Mouse (Mus musculus) liver, embryonic 14.5 days (tissue): ENCODE measurements around the gene Dnm3. TPM values are rescaled to one million over a fixed set of nuclear protein-coding genes. Genes with fewer than 3 reads are reported as not detected.

Experiments
- ATAC-seq: fragments of 200-750 bp; cut with Nextera tagmentation; 2 replicates; pipeline ENCODE4 v1.8.0; 2017; ENCODE audit warnings: moderate number of reproducible peaks, mild to moderate bottlenecking, moderate library complexity; ENCODE audit not compliant: insufficient read depth
- DNase-seq, 3 experiments: peaks; one replicate each; pipeline ENCODE4 v3.0.0-alpha.2; 2012 to 2013; ENCODE audit warnings: low read depth in 3 of 3, low spot score in 3 of 3
- H3K27ac ChIP-seq: fragments of 300-500 bp; sonication (generic); 2 replicates; pipeline ENCODE4 v1.5.1; 2014; ENCODE audit warnings: moderate library complexity, mild to moderate bottlenecking, control low read depth, inconsistent platforms
- H3K27me3 ChIP-seq: fragments of 300-500 bp; sonication (generic); 2 replicates; pipeline ENCODE4 v1.6.1; 2014; ENCODE audit warnings: mild to moderate bottlenecking, low read length, moderate library complexity; ENCODE audit not compliant: control insufficient read depth, insufficient read depth
- H3K36me3 ChIP-seq: fragments of 300-500 bp; sonication (generic); replicated peaks from 2 replicates; pipeline ENCODE4 v1.6.1; 2014; ENCODE audit warnings: low read depth; ENCODE audit not compliant: control insufficient read depth, insufficient read depth
- H3K4me1 ChIP-seq, 2 experiments: fragments of 200-500 bp in 1 of 2; fragments of 300-500 bp in 1 of 2; sonication (generic) in 1 of 2; replicated peaks; 2 replicates each; pipeline ENCODE4 v1.6.1; 2012 to 2014; ENCODE audit warnings: antibody characterized with exemption in 1 of 2, inconsistent platforms in 1 of 2, low read length in 1 of 2; ENCODE audit not compliant: control insufficient read depth in 2 of 2, insufficient read depth in 2 of 2
- H3K4me2 ChIP-seq: fragments of 300-500 bp; sonication (generic); 2 replicates; pipeline ENCODE4 v1.6.1; 2014; ENCODE audit warnings: low read depth, mild to moderate bottlenecking, control low read depth, moderate library complexity
- H3K4me3 ChIP-seq, 2 experiments: fragments of 200-500 bp in 1 of 2; fragments of 300-500 bp in 1 of 2; sonication (generic) in 1 of 2; 2 replicates each; pipeline ENCODE4 v1.5.1; 2012 to 2014; ENCODE audit warnings: low read depth in 2 of 2, low read length in 2 of 2, mild to moderate bottlenecking in 2 of 2, control low read depth in 1 of 2, inconsistent platforms in 1 of 2, moderate library complexity in 1 of 2; ENCODE audit not compliant: insufficient read depth in 1 of 2
- H3K9ac ChIP-seq: fragments of 300-500 bp; sonication (generic); replicated peaks from 2 replicates; pipeline ENCODE4 v1.6.1; 2014; ENCODE audit warnings: mild to moderate bottlenecking, control low read depth, moderate library complexity
- H3K9me3 ChIP-seq: fragments of 300-500 bp; sonication (generic); 2 replicates; pipeline ENCODE4 v1.6.1; 2016; ENCODE audit warnings: low read length, mixed read lengths; ENCODE audit not compliant: control insufficient read depth
- CTCF ChIP-seq: IDR thresholded peaks from 2 replicates; pipeline ENCODE4 v1.5.1; 2016; ENCODE audit warnings: antibody characterized with exemption, low read depth, control low read depth
- EP300 ChIP-seq: IDR thresholded peaks from 2 replicates; pipeline ENCODE4 v1.6.1; 2016; ENCODE audit warnings: antibody characterized with exemption, low read depth
- WGBS: fragments of 180-500 bp; shearing (Covaris S2); extraction: QIAGEN DNeasy Blood & Tissue Kit; methylation state at CpG from one replicate; pipeline ENCODE4 v1.1.7; 2014; ENCODE audit not compliant: insufficient replicate concordance; 5-methylcytosine and 5-hydroxymethylcytosine counted together
- polyA plus RNA-seq, 2 experiments: library from polyadenylated mRNA; depleted of rRNA in 1 of 2; stranded (reverse) in 1 of 2; unstranded in 1 of 2; fragments of >200 nt; fragmentation: Nextera tagmentation in 1 of 2; extraction: Ambion mirVana in 1 of 2; gene quantifications; 2 replicates each; pipeline versions ENCODE4 v1.2.1 to v1.2.3; 2012 to 2014

The Dnm3 gene
- polyA plus RNA-seq, 2 experiments = 0.61 to 0.96 TPM

DNA sequence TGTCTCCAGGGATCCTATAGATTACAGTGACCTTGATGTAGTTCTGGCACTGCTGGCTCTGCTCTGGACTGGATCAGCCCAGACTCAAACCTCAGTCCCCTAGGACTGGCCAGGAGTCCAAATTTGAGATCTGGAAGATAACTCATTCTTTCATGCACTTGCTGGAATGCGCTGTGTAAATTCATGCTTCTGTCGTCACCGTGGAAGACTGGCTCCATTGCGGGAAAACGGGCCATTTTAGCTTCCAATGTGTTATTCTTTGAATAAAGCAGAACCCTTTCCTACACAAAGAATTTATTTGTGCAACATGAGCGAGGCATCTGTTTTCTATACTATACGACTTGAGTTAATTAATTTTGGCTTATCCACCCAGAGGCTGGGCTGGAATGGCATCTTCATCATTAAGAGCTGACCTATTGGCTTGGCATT is 457.5 kb downstream of the Dnm3 start:
- no peak for DNase-seq
- Histone ChIP-seq H3K9ac (no peak overlapping the region), H3K36me3 (no peaks in the 10 kb centered on the region), H3K9me3 (no peaks in the 10 kb centered on the region), H3K27me3 (no peaks in the 10 kb centered on the region), H3K4me2 (no peak overlapping the region), H3K27ac (no peak overlapping the region), H3K4me3 (no peak overlapping the region), H3K4me1 (no peaks in the 10 kb centered on the region)
- ATAC-seq = no peak
- TF ChIP-seq EP300 (no peak), CTCF (no peak)
- 75% methylated on average over 7 of the region's 7 CpGs for WGBS

DNA sequence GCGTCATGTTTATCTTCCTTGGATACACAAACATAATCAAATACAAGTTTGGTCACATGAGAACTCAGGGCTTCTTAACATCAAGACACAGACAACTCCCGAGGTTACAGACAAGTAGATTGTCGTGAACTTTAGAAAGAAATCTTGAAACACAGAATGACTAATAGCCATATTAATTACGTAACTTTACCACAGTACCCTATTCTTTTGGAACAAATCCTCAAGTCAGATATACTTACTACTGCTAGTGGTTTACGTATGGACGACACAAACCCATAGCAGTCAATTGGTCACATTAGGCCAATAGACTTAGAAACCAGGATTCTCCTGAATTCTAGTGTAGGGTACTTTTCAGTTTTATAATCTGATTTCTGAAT is 459.2 kb downstream of the Dnm3 start:
- no peak overlapping the region for H3K4me3 ChIP-seq
- no peak overlapping the region for H3K27ac ChIP-seq
- ATAC-seq (no peak), DNase-seq (no peak)
- WGBS = 46% methylated on average over 6 of the region's 6 CpGs
- H3K9ac ChIP-seq = no peak overlapping the region
- H3K4me2 ChIP-seq = no peak overlapping the region
- TF ChIP-seq EP300 = no peak
- no peaks in the 10 kb centered on the region for H3K36me3 ChIP-seq
- no peaks in the 10 kb centered on the region for H3K9me3 ChIP-seq
- no peaks in the 10 kb centered on the region; a peak in 1 of 4 replicates for H3K4me1 ChIP-seq
- no peaks in the 10 kb centered on the region for H3K27me3 ChIP-seq

DNA sequence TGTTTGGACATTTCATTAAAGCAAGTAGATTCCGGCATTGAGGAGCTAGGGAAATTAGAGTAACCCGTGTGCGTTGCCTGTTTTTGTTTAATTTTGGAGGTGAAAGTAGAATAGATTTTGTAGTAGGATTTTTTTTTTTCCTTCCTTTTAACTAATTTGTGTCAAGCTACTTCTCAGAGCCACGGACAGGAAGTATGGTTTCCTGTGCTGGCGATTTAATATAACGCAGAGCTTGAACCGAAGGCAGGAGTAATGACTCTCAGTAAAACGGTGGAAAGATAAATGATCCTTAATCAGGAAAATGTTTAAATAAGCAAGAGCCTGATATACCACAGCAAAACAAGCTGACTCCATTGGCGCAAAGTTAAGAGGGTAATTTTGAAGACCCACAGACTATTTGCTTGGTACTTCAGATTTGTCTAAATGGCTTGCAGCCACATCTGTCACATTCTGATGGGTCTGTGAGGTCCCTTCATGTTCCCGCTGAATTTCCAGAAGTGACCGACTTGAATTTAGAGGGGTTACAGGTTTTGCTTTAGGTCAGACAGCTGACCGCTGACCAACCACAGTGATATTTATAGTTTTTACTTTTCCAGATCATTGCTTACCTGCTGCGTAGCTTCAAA is 459.7 kb downstream of the Dnm3 start:
- Histone ChIP-seq H3K4me2 (no peak overlapping the region; the same call in 1 of the 2 replicates), H3K27me3 (no peaks in the 10 kb centered on the region), H3K9ac (no peak overlapping the region), H3K27ac (no peak overlapping the region), H3K4me3 (no peak overlapping the region), H3K36me3 (no peaks in the 10 kb centered on the region), H3K4me1 (no peaks in the 10 kb centered on the region; a peak in 1 of 4 replicates), H3K9me3 (no peaks in the 10 kb centered on the region)
- TF ChIP-seq EP300 (no peak), CTCF (no peak)
- WGBS = 20% methylated on average over 13 of the region's 13 CpGs
- DNase-seq = no peak
- ATAC-seq = no peak

DNA sequence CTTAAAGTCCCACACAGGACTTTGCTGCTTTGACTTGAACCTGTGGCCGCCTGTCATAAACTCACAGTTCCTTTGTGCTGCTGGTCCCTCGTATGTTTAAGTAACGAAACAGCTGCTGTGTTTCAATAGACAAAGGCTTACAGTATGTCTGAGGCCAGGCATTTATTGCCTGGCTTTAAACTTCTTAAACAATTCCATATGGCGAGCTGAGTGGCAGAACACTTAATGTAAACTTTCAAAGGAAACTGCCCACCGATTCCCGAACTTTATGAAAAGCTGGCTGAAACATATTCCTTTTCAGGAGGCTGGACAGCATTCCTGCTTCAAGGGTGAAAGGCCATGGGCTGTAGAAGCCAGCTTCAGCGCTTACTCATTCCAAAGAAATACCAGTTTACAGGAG is 460.9 kb downstream of the Dnm3 start:
- TF ChIP-seq EP300 = no peak
- no peak for TF ChIP-seq CTCF
- DNase-seq = no peak
- Histone ChIP-seq H3K4me2 (no peak overlapping the region), H3K4me1 (no peaks in the 10 kb centered on the region; a peak in 1 of 4 replicates), H3K9me3 (no peaks in the 10 kb centered on the region), H3K4me3 (no peak overlapping the region), H3K27me3 (no peaks in the 10 kb centered on the region), H3K9ac (no peak overlapping the region), H3K27ac (no peak overlapping the region), H3K36me3 (no peaks in the 10 kb centered on the region)
- no peak for ATAC-seq
- 55% methylated on average over 7 of the region's 7 CpGs for WGBS

DNA sequence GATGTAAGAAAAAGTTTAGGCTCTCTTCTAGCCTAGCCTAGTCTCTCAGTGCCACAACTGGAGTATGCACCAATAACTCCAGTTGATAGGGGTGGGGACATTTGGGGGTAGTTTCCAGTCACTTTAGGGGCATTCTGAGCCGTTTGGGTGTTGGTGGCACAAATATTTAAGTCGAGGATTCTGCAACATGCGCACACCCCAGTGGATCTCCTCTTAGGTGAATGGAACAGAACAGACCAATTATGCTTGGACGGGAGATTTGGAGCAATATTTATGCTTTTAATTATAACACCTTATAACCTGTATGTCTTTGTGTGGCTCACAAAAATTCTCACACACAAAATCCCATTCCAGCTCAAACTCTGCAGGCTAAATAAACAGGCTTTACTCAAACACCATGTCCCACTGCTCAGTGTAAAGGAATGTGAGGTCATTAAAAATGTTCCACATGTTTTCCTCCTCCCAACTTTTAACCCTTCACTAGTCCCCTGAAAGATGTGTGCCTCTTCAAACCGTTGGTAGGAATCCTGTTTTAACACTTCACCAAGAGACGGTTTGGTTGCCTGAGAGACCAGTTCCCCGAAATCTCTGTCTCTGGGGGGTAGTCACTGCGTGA is 462.5 kb downstream of the Dnm3 start:
- DNase-seq (no peak), ATAC-seq (no peak)
- Histone ChIP-seq H3K27me3 (no peaks in the 10 kb centered on the region), H3K4me3 (no peak overlapping the region), H3K9me3 (no peaks in the 10 kb centered on the region), H3K9ac (no peak overlapping the region), H3K4me2 (no peak overlapping the region), H3K27ac (no peak overlapping the region), H3K36me3 (no peaks in the 10 kb centered on the region), H3K4me1 (no peaks in the 10 kb centered on the region; a peak in 1 of 4 replicates)
- 49% methylated on average over 8 of the region's 8 CpGs for WGBS
- TF ChIP-seq CTCF (no peak), EP300 (no peak)
